Mouse (Mus musculus) hindbrain, postnatal 0 days (tissue): ENCODE measurements at regions not wholly inside any gene's neighbourhood (a gene's known extent, or its start where the extent isn't known, plus 50 kb on each side); places are given as distances from the start of the nearest gene placed in this dataset.

Source experiments
- ATAC-seq: fragments of 200-750 bp; cut with Nextera tagmentation; 2 replicates; pipeline ENCODE4 v1.8.0; 2017; ENCODE audit warnings: mild to moderate bottlenecking, moderate TSS enrichment, moderate library complexity
- DNase-seq: peaks from one replicate; pipeline ENCODE4 v3.0.0-alpha.2; 2015; ENCODE audit warnings: low spot score
- H3K27ac ChIP-seq: fragments of 300-500 bp; sonication (generic); 2 replicates; pipeline ENCODE4 v1.5.1; 2014; ENCODE audit warnings: mild to moderate bottlenecking
- H3K27me3 ChIP-seq: fragments of 300-500 bp; sonication (generic); 2 replicates; pipeline ENCODE4 v1.6.1; 2014; ENCODE audit warnings: low read length, mixed read lengths; ENCODE audit not compliant: insufficient read depth
- H3K36me3 ChIP-seq: fragments of 300-500 bp; sonication (generic); 2 replicates; pipeline ENCODE4 v1.6.1; 2014; ENCODE audit warnings: low read length, mixed read lengths; ENCODE audit not compliant: insufficient read depth
- H3K4me1 ChIP-seq: fragments of 300-500 bp; sonication (generic); 2 replicates; pipeline ENCODE4 v1.6.1; 2014; ENCODE audit warnings: antibody characterized with exemption, low read length, mixed read lengths; ENCODE audit not compliant: insufficient read depth
- H3K4me2 ChIP-seq: fragments of 300-500 bp; sonication (generic); 2 replicates; pipeline ENCODE4 v1.6.1; 2014; ENCODE audit warnings: low read depth, mild to moderate bottlenecking, low read length, moderate library complexity, mixed read lengths
- H3K4me3 ChIP-seq: fragments of 300-500 bp; sonication (generic); 2 replicates; pipeline ENCODE4 v1.5.1; 2014; ENCODE audit warnings: low read length
- H3K9ac ChIP-seq: fragments of 300-500 bp; sonication (generic); replicated peaks from 2 replicates; pipeline ENCODE4 v1.6.1; 2014; ENCODE audit warnings: mild to moderate bottlenecking, low read length, moderate library complexity, mixed read lengths
- H3K9me3 ChIP-seq: fragments of 300-500 bp; sonication (generic); 2 replicates; pipeline ENCODE4 v1.6.1; 2016; ENCODE audit warnings: low read length, mixed read lengths
- CTCF ChIP-seq: IDR thresholded peaks from 2 replicates; pipeline ENCODE4 v1.5.1; 2016; ENCODE audit warnings: antibody characterized with exemption, control low read depth, low read depth
- whole genome bisulfite sequencing: fragments of 180-500 bp; shearing (Covaris S2); extraction: QIAGEN DNeasy Blood & Tissue Kit; methylation state at CpG from one replicate; pipeline ENCODE4 v1.1.7; 2014; 5-methylcytosine and 5-hydroxymethylcytosine counted together

GRCm38 (mm10) chr15:69326537-69326936 lies 2825.8 kb upstream of the Lrrc6 start:
- DNase-seq (no peak), ATAC-seq (no peak)
- Histone ChIP-seq H3K36me3 (no peaks in the 10 kb centered on the region), H3K27ac (no peak overlapping the region), H3K4me2 (no peak overlapping the region), H3K27me3 (no peaks in the 10 kb centered on the region), H3K9me3 (no peaks in the 10 kb centered on the region), H3K4me3 (no peak overlapping the region), H3K4me1 (no peaks in the 10 kb centered on the region), H3K9ac (no peak overlapping the region)
- 0 out of 2 replicates have a peak, but pooled peaks have one; percentile 17 for TF ChIP-seq CTCF

- Histone ChIP-seq H3K4me2 (no peak overlapping the region), H3K4me1 (no peaks in the 10 kb centered on the region), H3K9me3 (no peaks in the 10 kb centered on the region), H3K27me3 (no peaks in the 10 kb centered on the region), H3K4me3 (no peak overlapping the region), H3K9ac (no peak overlapping the region), H3K36me3 (no peaks in the 10 kb centered on the region), H3K27ac (no peak overlapping the region)
- ATAC-seq (no peak), DNase-seq (no peak)
- WGBS = 71% methylated on average over 5 of the region's 5 CpGs
- no peak for TF ChIP-seq CTCF
These were observed 2802.4 kb upstream of the Lrrc6 start for GRCm38 (mm10) chr15:69303100-69303499.

GRCm38 (mm10) chr15:69291273-69291672 lies 2790.6 kb upstream of the Lrrc6 start:
- Histone ChIP-seq H3K4me1 (no peaks in the 10 kb centered on the region), H3K4me2 (no peak overlapping the region), H3K36me3 (no peaks in the 10 kb centered on the region), H3K27me3 (no peaks in the 10 kb centered on the region), H3K9me3 (no peaks in the 10 kb centered on the region), H3K9ac (no peak overlapping the region), H3K27ac (no peak overlapping the region), H3K4me3 (no peak overlapping the region)
- no peak for ATAC-seq
- WGBS = 62% methylated on average over 1 of the region's 1 CpGs
- no peak for TF ChIP-seq CTCF
- no peak for DNase-seq

GRCm38 (mm10) chr15:69275546-69276255 lies 2775.0 kb upstream of the Lrrc6 start:
- ATAC-seq = peak; percentile 40; the same call in 1 of the 2 replicates
- no peak for TF ChIP-seq CTCF
- Histone ChIP-seq H3K27ac (no peak overlapping the region), H3K9ac (no peak overlapping the region), H3K9me3 (no peaks in the 10 kb centered on the region), H3K36me3 (no peaks in the 10 kb centered on the region), H3K4me3 (no peak overlapping the region), H3K4me2 (no peak overlapping the region), H3K4me1 (no peaks in the 10 kb centered on the region), H3K27me3 (no peaks in the 10 kb centered on the region)
- DNase-seq = peak; percentile 36

- no peaks in the 10 kb centered on the region for H3K4me1 ChIP-seq
- no peaks in the 10 kb centered on the region for H3K36me3 ChIP-seq
- WGBS = 47% methylated on average over 8 of the region's 8 CpGs
- DNase-seq (peak; percentile 21), ATAC-seq (no peak)
- no peak overlapping the region for H3K27ac ChIP-seq
- H3K9me3 ChIP-seq = no peaks in the 10 kb centered on the region
- H3K9ac ChIP-seq = no peak overlapping the region
- TF ChIP-seq CTCF = no peak
- no peak overlapping the region for H3K4me2 ChIP-seq
- H3K27me3 ChIP-seq = no peaks in the 10 kb centered on the region
- H3K4me3 ChIP-seq = no peak overlapping the region
These were observed 2773.6 kb upstream of the Lrrc6 start for GRCm38 (mm10) chr15:69274225-69274766.

GRCm38 (mm10) chr15:69273518-69273917 lies 2772.8 kb upstream of the Lrrc6 start:
- Histone ChIP-seq H3K36me3 (no peaks in the 10 kb centered on the region), H3K27ac (no peak overlapping the region), H3K4me3 (no peak overlapping the region), H3K9ac (no peak overlapping the region), H3K9me3 (no peaks in the 10 kb centered on the region), H3K4me2 (no peak overlapping the region), H3K27me3 (no peaks in the 10 kb centered on the region), H3K4me1 (no peaks in the 10 kb centered on the region)
- 79% methylated on average over 1 of the region's 1 CpGs for WGBS
- ATAC-seq = no peak
- TF ChIP-seq CTCF = no peak
- no peak for DNase-seq

GRCm38 (mm10) chr15:69261940-69262339 lies 2761.2 kb upstream of the Lrrc6 start:
- no peaks in the 10 kb centered on the region for H3K4me1 ChIP-seq
- ATAC-seq = no peak
- no peak overlapping the region for H3K27ac ChIP-seq
- no peak overlapping the region for H3K9ac ChIP-seq
- no peaks in the 10 kb centered on the region for H3K9me3 ChIP-seq
- TF ChIP-seq CTCF = no peak
- no peak overlapping the region for H3K4me2 ChIP-seq
- no peaks in the 10 kb centered on the region for H3K27me3 ChIP-seq
- no peaks in the 10 kb centered on the region for H3K36me3 ChIP-seq
- WGBS = 84% methylated on average over 1 of the region's 1 CpGs
- no peak overlapping the region for H3K4me3 ChIP-seq
- peak; percentile 16 for DNase-seq
